Mouse (Mus musculus): ENCODE results near the gene Rtn4r.

The Rtn4r gene

GRCm38 (mm10) chr16:18124626-18125025, 2.8 kb upstream of the Rtn4r start:
- no peak for DNase-seq (ENCODE audit: low spot score in 2 of 2)

- DNase-seq (ENCODE audit: low spot score in 2 of 2), result no peak
Observed at GRCm38 (mm10) chr16:18125131-18125530, 2.3 kb upstream of the Rtn4r start.

- peak in 1 of 2 experiments; percentile 35 for DNase-seq (ENCODE audit: low spot score in 2 of 2)
Observed at GRCm38 (mm10) chr16:18126211-18126610, 1.2 kb upstream of the Rtn4r start.

GRCm38 (mm10) chr16:18127871-18128563, 575 bp downstream of the Rtn4r start:
- DNase-seq (ENCODE audit: low spot score in 2 of 2), result peak; percentile 54 to 64

- peak in 1 of 2 experiments; percentile 58 for DNase-seq (ENCODE audit: low spot score in 2 of 2)
Observed at GRCm38 (mm10) chr16:18128564-18128935, 1.1 kb downstream of the Rtn4r start.

- DNase-seq (ENCODE audit: low spot score in 2 of 2), result no peak
Observed at GRCm38 (mm10) chr16:18129413-18129812, 2.0 kb downstream of the Rtn4r start.

- peak; percentile 58 to 63 for DNase-seq (ENCODE audit: low spot score in 2 of 2)
Observed at GRCm38 (mm10) chr16:18130288-18130687, 2.8 kb downstream of the Rtn4r start.

GRCm38 (mm10) chr16:18130705-18131104, 3.3 kb downstream of the Rtn4r start:
- DNase-seq (ENCODE audit: low spot score in 2 of 2), result peak; percentile 84 to 87

- DNase-seq (ENCODE audit: low spot score in 2 of 2), result no peak
Observed at GRCm38 (mm10) chr16:18131245-18131939, 4.0 kb downstream of the Rtn4r start.

GRCm38 (mm10) chr16:18132026-18132425, 4.6 kb downstream of the Rtn4r start:
- no peak for DNase-seq (ENCODE audit: low spot score in 2 of 2)

- no peak for DNase-seq (ENCODE audit: low spot score in 2 of 2)
Observed at GRCm38 (mm10) chr16:18132575-18132974, 5.1 kb downstream of the Rtn4r start.

GRCm38 (mm10) chr16:18133133-18133920, 5.9 kb downstream of the Rtn4r start:
- DNase-seq (ENCODE audit: low spot score in 2 of 2), result no peak

- peak in 1 of 2 experiments; percentile 58 for DNase-seq (ENCODE audit: low spot score in 2 of 2)
Observed at GRCm38 (mm10) chr16:18135196-18135595, 7.8 kb downstream of the Rtn4r start.

- DNase-seq (ENCODE audit: low spot score in 2 of 2), result no peak
Observed at GRCm38 (mm10) chr16:18136015-18136414, 8.6 kb downstream of the Rtn4r start.

GRCm38 (mm10) chr16:18144201-18144600, 16.8 kb downstream of the Rtn4r start:
- DNase-seq (ENCODE audit: low spot score in 2 of 2), result peak; percentile 77 to 85

GRCm38 (mm10) chr16:18145341-18145867, 18.0 kb downstream of the Rtn4r start:
- no peak for DNase-seq (ENCODE audit: low spot score in 2 of 2)

- peak; percentile 68 to 72 for DNase-seq (ENCODE audit: low spot score in 2 of 2)
Observed at GRCm38 (mm10) chr16:18148208-18148876, 20.9 kb downstream of the Rtn4r start.

GRCm38 (mm10) chr16:18149205-18149604, 21.8 kb downstream of the Rtn4r start:
- no peak for DNase-seq (ENCODE audit: low spot score in 2 of 2)

- no peak for DNase-seq (ENCODE audit: low spot score in 2 of 2)
Observed at GRCm38 (mm10) chr16:18152189-18152588, 24.7 kb downstream of the Rtn4r start.

GRCm38 (mm10) chr16:18152769-18153445, 25.5 kb downstream of the Rtn4r start:
- DNase-seq (ENCODE audit: low spot score in 2 of 2), result peak in 1 of 2 experiments; percentile 62

Measured in right cerebral cortex, postnatal 10 days (tissue).